Mouse (Mus musculus) neural tube, embryonic 12.5 days (tissue): Measurements from ENCODE around the gene Arhgap10. TPM values are rescaled to one million over a fixed set of nuclear protein-coding genes. Genes with fewer than 3 reads are reported as not detected.

Experiments
- ATAC-seq: fragments of 200-750 bp; cut with Nextera tagmentation; 2 replicates; pipeline ENCODE4 v1.8.0; 2017; ENCODE audit warnings: low read depth, mild to moderate bottlenecking, moderate TSS enrichment, moderate library complexity; ENCODE audit not compliant: low FRiP score
- H3K27ac ChIP-seq: fragments of 300-500 bp; sonication (generic); 2 replicates; pipeline ENCODE4 v1.5.1; 2016
- H3K27me3 ChIP-seq: fragments of 300-500 bp; sonication (generic); replicated peaks from 2 replicates; pipeline ENCODE4 v1.6.1; 2016; ENCODE audit warnings: mild to moderate bottlenecking
- H3K36me3 ChIP-seq: fragments of 300-500 bp; sonication (generic); 2 replicates; pipeline ENCODE4 v1.6.1; 2016; ENCODE audit warnings: mild to moderate bottlenecking
- H3K4me1 ChIP-seq: fragments of 300-500 bp; sonication (generic); 2 replicates; pipeline ENCODE4 v1.6.1; 2016
- H3K4me2 ChIP-seq: fragments of 300-500 bp; sonication (generic); replicated peaks from 2 replicates; pipeline ENCODE4 v1.6.1; 2016; ENCODE audit warnings: mild to moderate bottlenecking
- H3K4me3 ChIP-seq: fragments of 300-500 bp; sonication (generic); 2 replicates; pipeline ENCODE4 v1.5.1; 2016
- H3K9ac ChIP-seq: fragments of 300-500 bp; sonication (generic); 2 replicates; pipeline ENCODE4 v1.6.1; 2016; ENCODE audit warnings: mild to moderate bottlenecking
- H3K9me3 ChIP-seq: fragments of 300-500 bp; sonication (generic); 2 replicates; pipeline ENCODE4 v1.6.1; 2016; ENCODE audit warnings: mild to moderate bottlenecking
- WGBS: fragments of 180-500 bp; shearing (Covaris S2); methylation state at CpG from one replicate; pipeline ENCODE4 v1.1.7; 2016; 5-methylcytosine and 5-hydroxymethylcytosine counted together
- polyA plus RNA-seq: library from polyadenylated mRNA; unstranded; fragments of >200 nt; fragmentation: Nextera tagmentation; extraction: Ambion mirVana; gene quantifications from 2 replicates; pipeline ENCODE4 v1.2.1, GENCODE M21; 2016

The Arhgap10 gene
- 12.1 and 12.6 TPM in 2 replicates for polyA plus RNA-seq

DNA sequence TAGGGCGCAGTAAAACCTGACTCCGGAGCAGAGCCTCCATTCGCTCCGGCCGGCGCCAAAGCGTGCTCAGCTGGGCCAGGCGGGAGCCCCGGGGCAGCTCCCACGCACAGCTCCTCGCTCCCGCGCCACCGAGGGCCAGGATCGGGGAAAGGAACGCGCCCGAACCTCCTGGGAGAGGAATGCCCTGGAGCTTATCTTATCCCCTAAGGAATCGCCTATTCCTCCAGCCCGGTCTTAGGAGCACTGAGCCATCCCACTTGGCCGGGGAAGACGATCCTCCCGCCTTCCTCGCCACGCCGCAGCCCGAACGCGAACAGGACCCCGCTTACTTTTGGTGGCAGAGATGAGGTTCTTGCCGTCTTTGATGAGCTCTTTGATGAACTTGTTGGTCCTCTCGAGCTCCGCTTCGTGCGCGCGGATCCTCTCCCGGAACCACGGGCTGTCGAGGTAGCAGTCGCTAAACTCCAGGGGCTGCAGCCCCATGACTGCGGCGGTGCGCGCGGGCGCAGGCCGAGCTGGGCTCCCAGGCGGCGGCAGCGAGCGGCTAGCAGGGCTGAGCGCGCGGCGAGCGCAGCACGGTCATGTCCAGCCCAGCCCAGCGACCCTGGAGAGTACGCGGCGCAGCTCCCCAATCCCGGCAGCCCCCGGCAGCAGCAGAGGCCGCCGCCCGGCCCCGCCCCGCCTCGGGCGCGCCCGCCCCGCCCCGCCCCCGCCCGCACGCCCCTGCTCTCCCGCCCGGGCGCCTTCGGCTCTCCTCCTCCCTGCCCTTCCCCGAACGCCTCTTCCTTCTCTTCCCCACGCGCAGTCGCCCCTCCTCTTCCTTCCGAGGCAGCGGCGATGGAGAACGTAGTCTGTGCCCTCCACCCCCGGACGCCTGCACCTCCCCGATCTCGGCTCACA lies at the start of gene Arhgap10:
TSS of gene Arhgap10 (minus strand) at position 653 of the 900 bp plus-strand sequence.
- Histone ChIP-seq H3K9ac (peak within 1 kb of the TSS; percentile 72), H3K9me3 (no peaks in the 10 kb centered on the region), H3K4me1 (peaks cover 11% of the 10 kb centered on the region; the same call in 1 of the 2 replicates), H3K27me3 (peaks cover 31% of the 10 kb centered on the region), H3K36me3 (no peaks in the 10 kb centered on the region), H3K27ac (no peak within 1 kb of the TSS), H3K4me3 (peak within 1 kb of the TSS; percentile 65), H3K4me2 (peak within 1 kb of the TSS; percentile 89)
- under 1% methylated on average over 87 of the region's 95 CpGs for WGBS
- ATAC-seq = peak; percentile 90

GRCm38 (mm10) chr8:77561441-77561840 lies 43.7 kb upstream of the Arhgap10 start:
- Histone ChIP-seq H3K9ac (no peak overlapping the region), H3K4me1 (no peaks in the 10 kb centered on the region), H3K27ac (no peak overlapping the region), H3K36me3 (peaks cover 68% of the 10 kb centered on the region), H3K4me2 (no peak overlapping the region), H3K9me3 (no peaks in the 10 kb centered on the region), H3K4me3 (no peak overlapping the region), H3K27me3 (no peaks in the 10 kb centered on the region)
- WGBS = 94% methylated on average over 3 of the region's 3 CpGs
- no peak for ATAC-seq

- H3K4me3 ChIP-seq = no peak overlapping the region
- H3K27me3 ChIP-seq = no peaks in the 10 kb centered on the region
- peaks cover 45% of the 10 kb centered on the region for H3K36me3 ChIP-seq
- no peaks in the 10 kb centered on the region for H3K9me3 ChIP-seq
- 98% methylated on average over 3 of the region's 3 CpGs for WGBS
- ATAC-seq = no peak
- peaks cover 8% of the 10 kb centered on the region; the same call in 1 of the 2 replicates for H3K4me1 ChIP-seq
- H3K9ac ChIP-seq = no peak overlapping the region
- no peak overlapping the region for H3K27ac ChIP-seq
- no peak overlapping the region for H3K4me2 ChIP-seq
Observed at GRCm38 (mm10) chr8:77552491-77552890, 34.7 kb upstream of the Arhgap10 start.

DNA sequence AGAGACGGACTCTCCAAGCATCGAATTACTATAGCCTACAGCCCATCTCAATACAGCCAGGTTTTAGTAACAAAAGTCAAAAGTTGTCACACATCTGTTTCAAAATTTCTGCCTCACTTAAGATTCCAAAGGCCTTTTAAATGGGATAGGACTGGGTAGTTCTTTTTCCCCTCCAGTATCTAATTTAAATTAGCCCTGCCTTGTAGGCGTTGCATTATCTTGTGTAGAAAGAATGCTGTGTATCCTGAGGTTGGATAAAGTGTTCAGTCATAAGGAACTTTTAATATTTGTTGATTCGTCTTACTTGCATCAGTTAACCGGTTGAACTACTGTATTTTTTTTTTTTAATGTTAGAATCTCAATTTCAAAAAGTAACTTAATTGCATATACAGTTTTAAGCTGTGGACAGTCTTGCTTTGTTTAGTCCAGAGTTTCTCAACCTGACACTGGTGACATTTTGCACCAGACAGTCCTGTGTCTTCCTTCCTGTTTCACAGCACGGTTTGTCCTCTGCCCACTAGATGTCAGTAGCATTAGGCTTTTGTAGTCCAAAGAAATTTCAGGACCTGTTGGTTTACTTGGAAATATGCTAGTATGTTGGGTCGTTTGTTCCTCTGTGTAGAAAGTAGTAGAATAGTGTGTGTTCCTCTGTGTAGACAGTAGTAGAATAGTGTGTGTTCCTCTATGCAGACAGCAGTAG lies 32.3 kb upstream of the Arhgap10 start:
- peak overlapping the region; percentile 76 for H3K4me3 ChIP-seq
- 25% methylated on average over 7 of the region's 7 CpGs for WGBS
- peaks cover 8% of the 10 kb centered on the region; the same call in 1 of the 2 replicates for H3K4me1 ChIP-seq
- ATAC-seq = no peak; the same call in 1 of the 2 replicates
- H3K9me3 ChIP-seq = no peaks in the 10 kb centered on the region
- peak overlapping the region; percentile 78 for H3K4me2 ChIP-seq
- no peaks in the 10 kb centered on the region for H3K27me3 ChIP-seq
- peaks cover 26% of the 10 kb centered on the region for H3K36me3 ChIP-seq
- peak overlapping the region; percentile 92 for H3K9ac ChIP-seq
- H3K27ac ChIP-seq = no peak overlapping the region

DNA sequence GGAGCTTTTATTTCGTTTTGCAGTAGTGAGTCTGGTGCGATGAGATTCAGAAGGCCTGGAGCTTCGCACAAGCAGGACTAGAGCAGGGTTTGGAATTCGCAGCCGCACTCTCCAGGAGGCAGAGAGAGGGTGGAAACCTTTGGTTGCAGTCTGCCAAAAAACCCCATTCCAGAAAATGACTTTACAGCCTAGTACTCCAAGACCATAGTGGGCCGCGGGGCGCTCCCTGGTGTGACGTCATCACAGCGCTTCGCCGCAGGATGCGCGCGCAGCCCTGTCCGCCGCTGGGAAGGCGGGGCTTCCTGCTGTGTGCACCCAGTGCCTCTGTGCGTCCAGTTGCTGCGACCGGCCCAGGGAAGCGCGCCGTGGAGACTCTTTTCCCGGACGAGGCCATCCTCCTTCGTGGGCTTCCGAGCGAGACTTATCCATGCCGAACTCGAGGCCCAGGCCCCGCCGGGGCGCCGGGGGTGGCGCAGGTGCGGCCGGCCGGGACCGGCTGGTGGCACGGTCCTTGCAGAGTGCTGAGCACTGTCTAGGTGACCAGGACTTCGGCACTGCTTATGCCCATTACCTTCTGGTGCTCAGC lies 31.5 kb upstream of the Arhgap10 start, which contains the start of gene Prmt9:
TSS of gene Prmt9 (plus strand) at position 277 of the 586 bp plus-strand sequence.
- WGBS = 3% methylated on average over 42 of the region's 42 CpGs

DNA sequence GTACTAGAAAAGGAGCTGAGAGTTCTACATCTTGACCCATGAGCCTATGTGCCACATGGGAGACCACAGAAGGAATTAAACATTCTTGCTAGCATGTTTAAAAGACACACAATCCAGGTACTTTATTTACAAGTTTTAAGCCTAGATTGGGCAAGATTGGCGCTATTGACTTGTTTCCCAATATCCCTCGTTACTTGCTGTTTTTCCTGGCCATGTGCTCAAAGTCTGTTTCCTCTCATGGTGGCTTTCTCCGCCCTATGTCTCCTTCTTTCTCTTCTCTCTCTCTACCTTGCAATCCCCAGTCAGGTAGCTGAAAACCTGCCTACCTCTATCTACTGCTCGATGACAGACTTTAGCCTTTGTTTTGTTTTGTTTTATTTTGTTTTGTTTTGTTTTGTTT lies 27.9 kb upstream of the Arhgap10 start:
- ATAC-seq = no peak
- WGBS = 90% methylated on average over 4 of the region's 4 CpGs
- H3K4me1 ChIP-seq = 0 out of 2 replicates have a peak, but pooled peaks cover under 1% of the 10 kb centered on the region

More for the DNA sequence above, 31.5 kb upstream of the Arhgap10 start, which contains the start of gene Prmt9:
- Histone ChIP-seq H3K9ac (peak within 1 kb of the TSS; percentile 92), H3K27ac (0 out of 2 replicates have a peak within 1 kb of the TSS, but pooled peaks have one; percentile 32), H3K4me1 (peaks cover 8% of the 10 kb centered on the region; the same call in 1 of the 2 replicates), H3K4me3 (peak within 1 kb of the TSS; percentile 76), H3K4me2 (peak within 1 kb of the TSS; percentile 78), H3K9me3 (no peaks in the 10 kb centered on the region), H3K27me3 (no peaks in the 10 kb centered on the region), H3K36me3 (peaks cover 26% of the 10 kb centered on the region)
- ATAC-seq = peak; percentile 96

GRCm38 (mm10) chr8:77544428-77544827 lies 26.7 kb upstream of the Arhgap10 start:
- H3K9me3 ChIP-seq = no peaks in the 10 kb centered on the region
- no peaks in the 10 kb centered on the region for H3K27me3 ChIP-seq
- no peaks in the 10 kb centered on the region for H3K4me1 ChIP-seq
- no peaks in the 10 kb centered on the region for H3K36me3 ChIP-seq
- H3K4me3 ChIP-seq = no peak overlapping the region
- H3K27ac ChIP-seq = no peak overlapping the region
- 71% methylated on average over 3 of the region's 3 CpGs for WGBS
- H3K4me2 ChIP-seq = no peak overlapping the region
- ATAC-seq = no peak
- no peak overlapping the region for H3K9ac ChIP-seq

More for the DNA sequence above, 27.9 kb upstream of the Arhgap10 start:
- Histone ChIP-seq H3K27me3 (no peaks in the 10 kb centered on the region), H3K9me3 (no peaks in the 10 kb centered on the region), H3K27ac (no peak overlapping the region), H3K36me3 (no peaks in the 10 kb centered on the region), H3K4me3 (no peak overlapping the region), H3K4me2 (no peak overlapping the region), H3K9ac (no peak overlapping the region)

GRCm38 (mm10) chr8:77543152-77543777 lies 25.5 kb upstream of the Arhgap10 start:
- no peaks in the 10 kb centered on the region for H3K9me3 ChIP-seq
- no peak overlapping the region for H3K27ac ChIP-seq
- no peak overlapping the region for H3K4me2 ChIP-seq
- H3K4me3 ChIP-seq = no peak overlapping the region
- ATAC-seq = no peak
- no peaks in the 10 kb centered on the region for H3K36me3 ChIP-seq
- WGBS = 89% methylated on average over 6 of the region's 6 CpGs
- no peaks in the 10 kb centered on the region for H3K4me1 ChIP-seq
- H3K9ac ChIP-seq = no peak overlapping the region
- no peaks in the 10 kb centered on the region for H3K27me3 ChIP-seq

- Histone ChIP-seq H3K36me3 (no peaks in the 10 kb centered on the region), H3K27ac (no peak overlapping the region), H3K4me3 (no peak overlapping the region), H3K9ac (no peak overlapping the region), H3K9me3 (no peaks in the 10 kb centered on the region), H3K4me2 (no peak overlapping the region), H3K4me1 (no peaks in the 10 kb centered on the region), H3K27me3 (no peaks in the 10 kb centered on the region)
- WGBS = 92% methylated on average over 1 of the region's 1 CpGs
- ATAC-seq = no peak
Observed at GRCm38 (mm10) chr8:77538256-77538655, 20.5 kb upstream of the Arhgap10 start.

GRCm38 (mm10) chr8:77536821-77537220 lies 19.1 kb upstream of the Arhgap10 start:
- Histone ChIP-seq H3K27me3 (no peaks in the 10 kb centered on the region), H3K4me3 (no peak overlapping the region), H3K9me3 (no peaks in the 10 kb centered on the region), H3K9ac (no peak overlapping the region), H3K4me2 (no peak overlapping the region), H3K4me1 (no peaks in the 10 kb centered on the region), H3K27ac (no peak overlapping the region), H3K36me3 (no peaks in the 10 kb centered on the region)
- ATAC-seq = no peak
- WGBS = 79% methylated on average over 12 of the region's 12 CpGs

DNA sequence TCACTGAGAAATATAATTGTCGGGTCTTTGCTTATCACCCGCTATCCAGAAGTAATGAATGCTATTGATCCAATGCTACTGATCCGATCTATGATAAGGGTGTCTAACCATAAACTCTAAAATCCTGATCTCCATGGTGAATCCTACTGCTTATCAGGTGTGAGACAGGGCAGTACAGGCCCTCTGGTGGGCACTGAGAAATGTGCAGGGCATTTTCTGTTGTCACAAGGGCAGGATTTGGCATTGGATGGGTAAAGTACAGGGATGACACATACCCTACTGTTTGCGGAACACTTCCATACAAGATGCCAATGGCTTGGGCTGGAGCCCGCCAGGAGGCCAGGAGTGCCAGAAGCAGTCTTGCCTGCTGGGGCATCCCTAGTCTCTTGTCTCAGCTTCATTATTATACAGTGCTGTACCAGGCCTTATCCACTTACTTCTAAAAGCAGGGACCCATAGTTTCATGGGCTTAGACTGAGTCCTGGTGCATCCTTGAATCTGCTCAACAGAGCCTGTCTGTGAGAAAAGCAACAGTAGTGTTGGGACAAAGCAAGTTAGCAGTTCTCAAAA lies 17.4 kb upstream of the Arhgap10 start:
- 89% methylated on average over 5 of the region's 5 CpGs for WGBS
- H3K27me3 ChIP-seq = no peaks in the 10 kb centered on the region
- no peaks in the 10 kb centered on the region for H3K9me3 ChIP-seq
- H3K4me1 ChIP-seq = no peaks in the 10 kb centered on the region
- H3K4me3 ChIP-seq = no peak overlapping the region
- H3K27ac ChIP-seq = no peak overlapping the region
- no peak overlapping the region for H3K4me2 ChIP-seq
- H3K36me3 ChIP-seq = no peaks in the 10 kb centered on the region
- ATAC-seq = peak; percentile 33; the same call in 1 of the 2 replicates
- no peak overlapping the region for H3K9ac ChIP-seq
